Comparison of ENCODE assay signal across 10 mouse cellular contexts in the genomic region with DNA sequence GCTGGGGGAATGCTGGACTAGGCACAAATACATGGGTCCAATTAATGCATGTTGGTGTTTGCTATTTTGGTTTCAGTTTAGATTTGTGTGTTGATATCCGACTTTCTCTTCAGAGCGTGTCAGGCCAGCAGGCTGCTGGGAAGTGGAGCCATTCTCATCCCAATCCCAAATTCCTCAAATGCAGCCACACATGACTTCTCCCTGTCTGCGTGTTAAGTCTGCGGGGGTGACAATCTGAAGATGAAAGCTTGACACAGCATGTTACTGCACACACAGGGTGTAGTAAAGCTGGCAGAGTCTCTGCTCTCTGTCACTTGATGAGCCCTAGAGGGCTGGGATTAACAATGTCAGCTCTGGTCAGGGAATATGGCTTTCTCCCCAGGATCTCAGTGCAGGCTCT. TPM values are rescaled to one million over a fixed set of nuclear protein-coding genes. Genes with fewer than 3 reads are reported as not detected.
DNase-seq lines count a peak whose midpoint lies in the region; ATAC-seq lines count a peak whose summit lies in the region.
"Had no signal": no experiment of that assay in that cellular context is flagged by ENCODE, and none has a peak within 500 bp of the region (broad histone marks: within the 10 kb centered on the region; RNA-seq: fewer than 3 reads in every experiment).

No protein-coding gene starts in this region.

- H3K4me1 ChIP-seq in liver, embryonic 12.5 days = no peaks in the 10 kb centered on the region
- peaks cover 3% of the 10 kb centered on the region; the same call in 1 of the 2 replicates for H3K4me1 ChIP-seq in forebrain, embryonic 14.5 days (ENCODE audit: control insufficient read depth, insufficient read depth, low read length)
- H3K4me1 ChIP-seq in limb, embryonic 15.5 days = peaks cover 32% of the 10 kb centered on the region

- H3K27me3 ChIP-seq in liver, embryonic 12.5 days (replicated peaks) = no peaks in the 10 kb centered on the region
- no peaks in the 10 kb centered on the region for H3K27me3 ChIP-seq in forebrain, embryonic 14.5 days (replicated peaks; ENCODE audit: control insufficient read depth, insufficient read depth, low read length)
- H3K27me3 ChIP-seq in limb, embryonic 15.5 days = no peaks in the 10 kb centered on the region
- H3K27me3 ChIP-seq: intestine, embryonic 15.5 days had no signal

- H3K9ac ChIP-seq in liver, embryonic 12.5 days = no peak overlapping the region
- no peak overlapping the region for H3K9ac ChIP-seq in forebrain, embryonic 14.5 days (ENCODE audit: low read length)
- H3K9ac ChIP-seq in limb, embryonic 15.5 days = no peak overlapping the region
- H3K9ac ChIP-seq: intestine, embryonic 15.5 days had no signal

- WGBS in liver, embryonic 12.5 days (ENCODE audit: insufficient replicate concordance) = 57% methylated on average over 4 of the region's 4 CpGs
- WGBS in forebrain, embryonic 14.5 days = 8% methylated on average over 4 of the region's 4 CpGs
- 18% methylated on average over 4 of the region's 4 CpGs for WGBS in limb, embryonic 15.5 days

- DNase-seq in embryo, embryonic 10 days (ENCODE audit: low spot score) = peak; percentile 25
- DNase-seq in embryo, embryonic 9.5 days (ENCODE audit: extremely low spot score) = no peak
- DNase-seq in liver = no peak
- DNase-seq in forebrain, embryonic 14.5 days (ENCODE audit: low spot score) = no peak
- DNase-seq in frontal cortex, postnatal 36 days (ENCODE audit: low spot score in 2 of 2) = no peak
- DNase-seq in layer of hippocampus, adult 9-11 months = no peak
- DNase-seq: heart, adult 2 months had no signal

- no peak overlapping the region for H3K27ac ChIP-seq in liver, embryonic 12.5 days
- no peak overlapping the region for H3K27ac ChIP-seq in forebrain, embryonic 14.5 days (ENCODE audit: low read depth, low read length)
- H3K27ac ChIP-seq in limb, embryonic 15.5 days = peak overlapping the region; percentile 77
- H3K27ac ChIP-seq: heart, adult 2 months; intestine, embryonic 15.5 days had no signal

- ATAC-seq in liver, embryonic 12.5 days = no peak
- ATAC-seq in forebrain, embryonic 14.5 days = peak; percentile 51
- no peak for ATAC-seq in limb, embryonic 15.5 days (ENCODE audit: insufficient number of reproducible peaks, low FRiP score, low TSS enrichment, low read depth)
- ATAC-seq: intestine, embryonic 15.5 days had no signal

- H3K4me2 ChIP-seq in liver, embryonic 12.5 days = 0 out of 2 replicates have a peak overlapping the region, but pooled peaks have one; percentile 3
- H3K4me2 ChIP-seq in forebrain, embryonic 14.5 days (ENCODE audit: low read length) = peak overlapping the region; percentile 28; the same call in 1 of the 2 replicates
- H3K4me2 ChIP-seq in limb, embryonic 15.5 days = no peak overlapping the region
- H3K4me2 ChIP-seq: intestine, embryonic 15.5 days had no signal

- H3K9me3 ChIP-seq in liver, embryonic 12.5 days (replicated peaks) = no peaks in the 10 kb centered on the region
- no peaks in the 10 kb centered on the region for H3K9me3 ChIP-seq in forebrain, embryonic 14.5 days (replicated peaks; ENCODE audit: control insufficient read depth, low read length)
- no peaks in the 10 kb centered on the region for H3K9me3 ChIP-seq in limb, embryonic 15.5 days
- H3K9me3 ChIP-seq: intestine, embryonic 15.5 days had no signal

- H3K36me3 ChIP-seq in liver, embryonic 12.5 days = no peaks in the 10 kb centered on the region
- no peaks in the 10 kb centered on the region for H3K36me3 ChIP-seq in forebrain, embryonic 14.5 days (ENCODE audit: control insufficient read depth, insufficient read depth, low read length)
- H3K36me3 ChIP-seq in limb, embryonic 15.5 days = no peaks in the 10 kb centered on the region
- H3K36me3 ChIP-seq: intestine, embryonic 15.5 days had no signal

- no peak overlapping the region for H3K4me3 ChIP-seq in liver, embryonic 12.5 days
- no peak overlapping the region for H3K4me3 ChIP-seq in forebrain, embryonic 14.5 days (ENCODE audit: low read depth, low read length)
- H3K4me3 ChIP-seq in limb, embryonic 15.5 days = no peak overlapping the region
- H3K4me3 ChIP-seq: heart, adult 2 months; intestine, embryonic 15.5 days had no signal

RNA-seq across cellular contexts. Expression of a gene that starts 20.0 kb away (rescaled TPM):
- polyA plus RNA-seq in liver, embryonic 12.5 days (2016; fragmentation: Nextera tagmentation; extraction: Ambion mirVana) = 5.9 and 7.0 TPM in 2 replicates
- 26.6 and 27.4 TPM in 2 replicates for polyA plus RNA-seq in forebrain, embryonic 14.5 days (2014; fragmentation: Nextera tagmentation; extraction: Ambion mirVana)
- 126 and 133 TPM in 2 replicates for polyA plus RNA-seq in limb, embryonic 15.5 days (2015; fragmentation: Nextera tagmentation; extraction: Ambion mirVana)
